Mouse (Mus musculus) cerebellum, adult 18-20 months (tissue): ENCODE measurements at regions not wholly inside any gene's neighbourhood (a gene's known extent, or its start where the extent isn't known, plus 50 kb on each side); places are given as distances from the start of the nearest gene placed in this dataset.

Source experiments
- DNase-seq, 2 experiments: peaks; one replicate each; pipeline ENCODE4 v3.0.0; 2021

GRCm38 (mm10) chr1:48276206-48276605, 1383.6 kb upstream of the Slc39a10 start:
- peak; percentile 85 to 90 for DNase-seq

GRCm38 (mm10) chr1:48275666-48276065, 1383.0 kb upstream of the Slc39a10 start:
- DNase-seq, result peak in 1 of 2 experiments; percentile 16
